28 mouse cellular contexts compared by ENCODE assay signal in the genomic region with DNA sequence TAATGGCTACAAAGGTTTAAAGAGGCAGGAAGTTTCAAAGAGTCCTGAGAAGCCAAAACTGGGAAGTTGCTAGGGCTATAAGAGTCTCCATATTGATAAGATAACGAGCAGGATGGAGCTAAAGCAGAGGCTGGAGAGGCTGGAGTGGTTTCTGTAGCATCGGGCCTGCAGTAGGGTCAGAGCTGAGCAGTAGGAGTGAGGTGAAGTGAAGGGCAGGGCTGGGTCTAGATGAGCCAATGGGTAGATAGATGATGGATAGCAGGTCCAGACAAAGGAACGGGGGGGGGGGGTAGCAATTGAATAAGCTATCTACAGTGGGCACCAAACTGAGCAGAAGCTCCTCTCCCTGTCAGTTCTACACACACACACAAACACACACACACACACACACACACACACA. TPM values are rescaled to one million over a fixed set of nuclear protein-coding genes. Genes with fewer than 3 reads are reported as not detected.
A peak's percentile ranks its signal among the peaks of the same experiment; 100 is the strongest.
DNase-seq lines count a peak whose midpoint lies in the region; ATAC-seq and TF ChIP-seq lines count a peak whose summit lies in the region.
"Had no signal": no experiment of that assay in that cellular context is flagged by ENCODE, and none has a peak within 500 bp of the region (broad histone marks: within the 10 kb centered on the region; RNA-seq: fewer than 3 reads in every experiment).

No protein-coding gene starts in this region.

- H3K36me3 ChIP-seq in stomach, embryonic 14.5 days (ENCODE audit: control insufficient read depth, insufficient read depth, low read length): no peaks in the 10 kb centered on the region
- no peaks in the 10 kb centered on the region for H3K36me3 ChIP-seq in stomach, postnatal 0 days (ENCODE audit: control insufficient read depth, insufficient read depth, low read length)
- peaks cover 6% of the 10 kb centered on the region for H3K36me3 ChIP-seq in myocyte (ENCODE audit: control insufficient read depth, insufficient read depth)
- H3K36me3 ChIP-seq in kidney, embryonic 15.5 days: no peaks in the 10 kb centered on the region
- H3K36me3 ChIP-seq: heart, embryonic 15.5 days; hindbrain, embryonic 12.5 days; lung, embryonic 15.5 days; midbrain, embryonic 10.5 days; midbrain, embryonic 15.5 days had no signal

- TF ChIP-seq CTCF in gastrocnemius, adult 2 months (IDR thresholded peaks at IDR 0.05): no peak
- TF ChIP-seq CTCF in stomach, postnatal 0 days (IDR thresholded peaks at IDR 0.05; ENCODE audit: low read depth): no peak

- DNase-seq in gastrocnemius, adult 2 months: peak; percentile 63
- DNase-seq in gastrocnemius, postnatal 4 days (ENCODE audit: low spot score in 2 of 2): no peak
- no peak for DNase-seq in stomach, postnatal 0 days (ENCODE audit: low spot score)
- DNase-seq in right cerebral cortex, postnatal 25 days: no peak
- DNase-seq: adrenal gland, postnatal 10 days; cerebellum, adult 8-10 months; cerebellum, postnatal 25 days; heart, postnatal 36 days; kidney, adult 8-10 months; kidney, postnatal 10 days; layer of hippocampus, postnatal 36 days; right cerebral cortex, postnatal 4 days; thymus, postnatal 14 days had no signal

- H3K27me3 ChIP-seq in stomach, embryonic 14.5 days (ENCODE audit: control insufficient read depth, insufficient read depth, low read length): no peaks in the 10 kb centered on the region
- no peaks in the 10 kb centered on the region for H3K27me3 ChIP-seq in stomach, postnatal 0 days (ENCODE audit: control insufficient read depth, insufficient read depth, low read length)
- no peaks in the 10 kb centered on the region for H3K27me3 ChIP-seq in myocyte (ENCODE audit: control insufficient read depth, insufficient read depth, insufficient read length)
- no peaks in the 10 kb centered on the region for H3K27me3 ChIP-seq in kidney, embryonic 15.5 days
- H3K27me3 ChIP-seq: forebrain, embryonic 13.5 days; heart, embryonic 15.5 days; hindbrain, embryonic 12.5 days; lung, embryonic 15.5 days; midbrain, embryonic 15.5 days had no signal

- no peak overlapping the region for H3ac ChIP-seq in myocyte (ENCODE audit: control insufficient read depth, insufficient read length)

- intact Hi-C loops in gastrocnemius, adult 2 months (cut with DNase I): no loop called here

- TF ChIP-seq POLR2A in myocyte (IDR thresholded peaks at IDR 0.05; ENCODE audit: insufficient read length, low read depth): no peak

- H3K4me3 ChIP-seq in gastrocnemius, adult 2 months: no peak overlapping the region
- no peak overlapping the region for H3K4me3 ChIP-seq in stomach, embryonic 14.5 days (ENCODE audit: low read depth, low read length)
- H3K4me3 ChIP-seq in stomach, postnatal 0 days (ENCODE audit: low read depth, low read length): no peak overlapping the region
- H3K4me3 ChIP-seq in myocyte: no peak overlapping the region
- no peak overlapping the region for H3K4me3 ChIP-seq in kidney, embryonic 15.5 days (replicated peaks)
- H3K4me3 ChIP-seq: forebrain, embryonic 13.5 days; heart, embryonic 15.5 days; hindbrain, embryonic 12.5 days; lung, embryonic 15.5 days; midbrain, embryonic 10.5 days; midbrain, embryonic 15.5 days had no signal

- no peak overlapping the region; the same call in 1 of the 2 replicates for H3K27ac ChIP-seq in gastrocnemius, adult 2 months
- H3K27ac ChIP-seq in stomach, embryonic 14.5 days (ENCODE audit: low read length): peak overlapping the region; percentile 93; the same call in 1 of the 2 replicates
- H3K27ac ChIP-seq in stomach, postnatal 0 days (replicated peaks): no peak overlapping the region
- H3K27ac ChIP-seq in kidney, embryonic 15.5 days: no peak overlapping the region
- H3K27ac ChIP-seq: forebrain, embryonic 13.5 days; hindbrain, postnatal 0 days; midbrain, embryonic 15.5 days had no signal

- no peaks in the 10 kb centered on the region for H3K9me3 ChIP-seq in stomach, embryonic 14.5 days (ENCODE audit: control insufficient read depth, low read depth, low read length)
- H3K9me3 ChIP-seq in stomach, postnatal 0 days (ENCODE audit: control insufficient read depth, low read length): no peaks in the 10 kb centered on the region
- no peaks in the 10 kb centered on the region for H3K9me3 ChIP-seq in kidney, embryonic 15.5 days (replicated peaks)
- H3K9me3 ChIP-seq: forebrain, embryonic 13.5 days; heart, embryonic 15.5 days; hindbrain, embryonic 12.5 days; lung, embryonic 15.5 days; midbrain, embryonic 10.5 days; midbrain, embryonic 15.5 days had no signal

- H3K9ac ChIP-seq in stomach, embryonic 14.5 days (replicated peaks; ENCODE audit: low read depth, low read length): no peak overlapping the region
- H3K9ac ChIP-seq in stomach, postnatal 0 days (ENCODE audit: low read length): no peak overlapping the region
- H3K9ac ChIP-seq in kidney, embryonic 15.5 days: no peak overlapping the region
- H3K9ac ChIP-seq: forebrain, embryonic 13.5 days; heart, embryonic 15.5 days; hindbrain, embryonic 12.5 days; lung, embryonic 15.5 days had no signal

- H3K4me2 ChIP-seq in stomach, embryonic 14.5 days (replicated peaks; ENCODE audit: low read depth, low read length): no peak overlapping the region
- H3K4me2 ChIP-seq in stomach, postnatal 0 days (replicated peaks; ENCODE audit: low read depth): no peak overlapping the region
- no peak overlapping the region for H3K4me2 ChIP-seq in myocyte (ENCODE audit: low read depth)
- no peak overlapping the region for H3K4me2 ChIP-seq in kidney, embryonic 15.5 days
- H3K4me2 ChIP-seq: forebrain, embryonic 13.5 days; heart, embryonic 15.5 days; hindbrain, embryonic 12.5 days; liver, embryonic 11.5 days; lung, embryonic 15.5 days; midbrain, embryonic 15.5 days had no signal

- no peaks in the 10 kb centered on the region for H3K79me2 ChIP-seq in myocyte (ENCODE audit: control insufficient read depth, insufficient read depth)

- peaks cover 32% of the 10 kb centered on the region for H3K4me1 ChIP-seq in stomach, embryonic 14.5 days (ENCODE audit: control insufficient read depth, insufficient read depth, low read length)
- H3K4me1 ChIP-seq in stomach, postnatal 0 days (replicated peaks; ENCODE audit: control insufficient read depth, insufficient read depth): peaks cover 5% of the 10 kb centered on the region; the same call in 1 of the 2 replicates
- H3K4me1 ChIP-seq in kidney, embryonic 15.5 days: peaks cover 37% of the 10 kb centered on the region

- no peak for TF ChIP-seq EP300 in stomach, postnatal 0 days (optimal IDR thresholded peaks at IDR 0.05)

- ATAC-seq in stomach, embryonic 14.5 days (ENCODE audit: insufficient number of reproducible peaks, insufficient read depth, low FRiP score, low read depth): peak; percentile 40; the same call in 1 of the 2 replicates
- ATAC-seq in stomach, postnatal 0 days (ENCODE audit: low FRiP score, low TSS enrichment): no peak
- no peak for ATAC-seq in kidney, embryonic 15.5 days (replicated peaks; ENCODE audit: low FRiP score)
- ATAC-seq: forebrain, embryonic 13.5 days; hindbrain, postnatal 0 days; intestine, embryonic 16.5 days; Patski had no signal

- 37% methylated on average over 3 of the region's 3 CpGs for WGBS in stomach, embryonic 14.5 days
- WGBS in stomach, postnatal 0 days: 49% methylated on average over 3 of the region's 3 CpGs
- 81% methylated on average over 3 of the region's 3 CpGs for WGBS in kidney, embryonic 15.5 days

TF ChIP-seq in myocyte, 11 proteins besides CTCF, POLR2A, EP300 and RAD21:
- no peak for TF ChIP-seq REST (IDR thresholded peaks at IDR 0.05; ENCODE audit: insufficient read depth, insufficient read length)
- TF ChIP-seq POLR2AphosphoS2 (IDR thresholded peaks at IDR 0.05; ENCODE audit: insufficient read length, low read depth): peak; percentile 76

RNA-seq across cellular contexts. Expression of gene Mrpl23, which starts 15.0 kb away (rescaled TPM):
- 1 to 10 TPM in 1 of 2 experiments, under 1 TPM in 1; 0.89 to 1.4 TPM for total RNA-seq in gastrocnemius, adult 2 months (2021)
- 1 to 10 TPM; 6.3 to 9.4 TPM for total RNA-seq in gastrocnemius, postnatal 4 days (2021)
- 32.6 and 35.6 TPM in 2 replicates for polyA plus RNA-seq in stomach, embryonic 14.5 days (2014; fragmentation: Nextera tagmentation; extraction: Ambion mirVana)
- polyA plus RNA-seq in stomach, postnatal 0 days (2015; fragmentation: Nextera tagmentation; extraction: Ambion mirVana): 17.7 and 19.4 TPM in 2 replicates
- 73.3 TPM for polyA plus RNA-seq in myocyte (2012; fragmentation: generic; extraction: Trizol)
- 25.8 and 26.8 TPM in 2 replicates for polyA plus RNA-seq in kidney, embryonic 15.5 days (2015; fragmentation: Nextera tagmentation; extraction: Ambion mirVana)

RNA-seq across cellular contexts. Expression of gene Tnnt3, which starts 18.9 kb away (rescaled TPM):
- total RNA-seq in gastrocnemius, adult 2 months (2021): over 10,000 TPM; 28,899 to 38,022 TPM
- total RNA-seq in gastrocnemius, postnatal 4 days (2021): over 10,000 TPM in 1 of 2 experiments, 1,000 to 10,000 TPM in 1; 9,881 to 10,830 TPM
- 2.2 and 2.6 TPM in 2 replicates for polyA plus RNA-seq in stomach, embryonic 14.5 days (2014; fragmentation: Nextera tagmentation; extraction: Ambion mirVana)
- 8.0 and 11.7 TPM in 2 replicates for polyA plus RNA-seq in stomach, postnatal 0 days (2015; fragmentation: Nextera tagmentation; extraction: Ambion mirVana)
- 2,107 TPM for polyA plus RNA-seq in myocyte (2012; fragmentation: generic; extraction: Trizol)
- 23.5 and 46.2 TPM in 2 replicates for polyA plus RNA-seq in kidney, embryonic 15.5 days (2015; fragmentation: Nextera tagmentation; extraction: Ambion mirVana)
- total RNA-seq: layer of hippocampus, postnatal 36 days; megakaryocyte progenitor cell, adult 5-6 weeks; MEL had no signal

RNA-seq across cellular contexts. Expression of gene Lsp1, which starts 56.9 kb away (rescaled TPM):
- 10 to 100 TPM; 25.8 to 47.3 TPM for total RNA-seq in gastrocnemius, adult 2 months (2021)
- 10 to 100 TPM; 26.3 to 28.7 TPM for total RNA-seq in gastrocnemius, postnatal 4 days (2021)
- polyA plus RNA-seq in stomach, embryonic 14.5 days (2014; fragmentation: Nextera tagmentation; extraction: Ambion mirVana): 194 and 211 TPM in 2 replicates
- polyA plus RNA-seq in stomach, postnatal 0 days (2015; fragmentation: Nextera tagmentation; extraction: Ambion mirVana): 107 and 110 TPM in 2 replicates
- polyA plus RNA-seq in myocyte (2012; fragmentation: generic; extraction: Trizol): 298 TPM
- polyA plus RNA-seq in kidney, embryonic 15.5 days (2015; fragmentation: Nextera tagmentation; extraction: Ambion mirVana): 115 and 139 TPM in 2 replicates
- total RNA-seq: MEL had no signal

Comparison
In these comparisons a context has a peak if more than half of its experiments do, and no peak if none do; other contexts are left out.
1. RNA of gene Tnnt3, which starts 18.9 kb away (polyA plus RNA-seq): 2,107 TPM in myocyte (single experiment); 23.5 to 46.2 TPM in kidney, embryonic 15.5 days, 8.0 to 11.7 TPM in stomach, postnatal 0 days and 2.2 to 2.6 TPM in stomach, embryonic 14.5 days; every median in the first group is over 10 times any median in the second.